Mouse (Mus musculus): ENCODE measurements around the gene Mrpl33. TPM values are rescaled to one million over a fixed set of nuclear protein-coding genes. Genes with fewer than 3 reads are reported as not detected.

Mrpl33 gene
- polyA plus RNA-seq, 1 experiment = 27.6 TPM

DNA sequence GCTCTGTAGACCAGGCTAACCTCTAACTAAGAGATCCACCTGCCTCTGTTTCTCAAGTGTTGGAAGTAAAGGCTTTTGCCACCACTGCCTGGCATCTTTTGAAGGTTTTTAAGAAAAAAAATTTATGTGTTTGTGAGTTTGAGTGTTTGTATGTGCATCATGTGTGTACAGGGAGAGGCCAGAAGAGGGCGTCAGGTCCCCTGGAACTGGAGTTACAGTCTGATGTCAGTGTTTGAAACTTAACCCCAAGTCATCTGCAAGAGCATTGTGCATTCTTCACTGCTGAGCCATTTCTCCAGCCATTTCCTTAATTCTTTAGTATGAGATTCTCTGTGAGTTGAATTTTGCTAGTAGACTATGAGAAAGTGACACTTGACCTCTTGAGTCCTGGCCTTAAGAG is 112.7 kb downstream of the Mrpl33 start:
- DNase-seq = peak; percentile 16
- no peak overlapping the region for H3K27ac ChIP-seq (ENCODE audit: control insufficient read depth, insufficient read depth, low read length)
- WGBS = 94% methylated on average over 1 of the region's 1 CpGs
- no peak overlapping the region for H3K4me3 ChIP-seq (ENCODE audit: control insufficient read depth, insufficient read depth, low read length)
- no peaks in the 10 kb centered on the region for H3K27me3 ChIP-seq (ENCODE audit: control insufficient read depth, insufficient read depth, low read length)
- TF ChIP-seq CTCF (IDR thresholded peaks at IDR 0.05; ENCODE audit: borderline replicate concordance, control insufficient read depth, extremely low read depth, insufficient read depth, low read length, poor library complexity) = no peak
- H3K4me1 ChIP-seq (replicated peaks; ENCODE audit: control insufficient read depth, insufficient read depth, low read length) = peaks cover 5% of the 10 kb centered on the region
- H3K36me3 ChIP-seq (ENCODE audit: control insufficient read depth, insufficient read depth, low read length) = no peaks in the 10 kb centered on the region

- H3K4me3 ChIP-seq (ENCODE audit: control insufficient read depth, insufficient read depth, low read length) = no peak overlapping the region
- H3K27me3 ChIP-seq (ENCODE audit: control insufficient read depth, insufficient read depth, low read length) = no peaks in the 10 kb centered on the region
- TF ChIP-seq CTCF (IDR thresholded peaks at IDR 0.05; ENCODE audit: borderline replicate concordance, control insufficient read depth, extremely low read depth, insufficient read depth, low read length, poor library complexity) = no peak
- H3K27ac ChIP-seq (ENCODE audit: control insufficient read depth, insufficient read depth, low read length) = no peak overlapping the region
- 61% methylated on average over 2 of the region's 2 CpGs for WGBS
- no peaks in the 10 kb centered on the region for H3K36me3 ChIP-seq (ENCODE audit: control insufficient read depth, insufficient read depth, low read length)
- peaks cover 5% of the 10 kb centered on the region for H3K4me1 ChIP-seq (replicated peaks; ENCODE audit: control insufficient read depth, insufficient read depth, low read length)
- DNase-seq = no peak
Measured at GRCm38 (mm10) chr5:31713280-31713711, 116.6 kb downstream of the Mrpl33 start.

DNA sequence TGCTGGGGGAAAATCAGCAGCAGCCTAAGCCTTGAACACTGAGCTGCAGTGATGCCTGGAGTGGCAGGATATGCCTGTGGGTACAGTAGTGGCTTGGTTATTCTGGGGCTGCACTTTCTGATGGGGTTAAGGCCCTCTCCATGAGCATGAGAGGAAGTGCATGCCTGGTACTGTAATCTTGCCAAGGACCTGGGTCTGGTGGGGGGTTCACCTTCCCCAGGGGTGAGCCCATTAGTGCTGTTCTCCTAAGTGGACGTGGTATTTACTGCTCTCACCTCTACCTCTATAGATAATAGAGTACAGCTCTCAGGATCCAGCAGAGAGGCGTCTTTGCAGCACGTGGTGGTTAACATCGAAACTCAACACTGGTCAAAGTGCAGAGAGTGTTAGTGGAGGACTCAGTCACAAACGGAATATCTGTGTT is 117.1 kb downstream of the Mrpl33 start:
- TF ChIP-seq CTCF (IDR thresholded peaks at IDR 0.05; ENCODE audit: borderline replicate concordance, control insufficient read depth, extremely low read depth, insufficient read depth, low read length, poor library complexity) (no peak), POLR2A (IDR thresholded peaks at IDR 0.05; ENCODE audit: control insufficient read depth, extremely low read depth, insufficient read depth, low read length, poor library complexity) (no peak)
- Histone ChIP-seq H3K36me3 (ENCODE audit: control insufficient read depth, insufficient read depth, low read length) (no peaks in the 10 kb centered on the region), H3K4me1 (replicated peaks; ENCODE audit: control insufficient read depth, insufficient read depth, low read length) (peaks cover 5% of the 10 kb centered on the region), H3K4me3 (ENCODE audit: control insufficient read depth, insufficient read depth, low read length) (no peak overlapping the region), H3K27me3 (ENCODE audit: control insufficient read depth, insufficient read depth, low read length) (no peaks in the 10 kb centered on the region), H3K27ac (ENCODE audit: control insufficient read depth, insufficient read depth, low read length) (no peak overlapping the region)
- DNase-seq = no peak
- 61% methylated on average over 5 of the region's 5 CpGs for WGBS

Other genes starting within 250 kb of the Mrpl33 start
- 25.3 and 27.1 TPM in 2 replicates for gene Zfp512, start 144.5 kb upstream of the Mrpl33 start, polyA plus RNA-seq (2012; rRNA removed)
- 0.04 and 0.05 TPM in 2 replicates for gene 4930548H24Rik, start 111.2 kb upstream of the Mrpl33 start, polyA plus RNA-seq (2012; rRNA removed)
- gene Gpn1, start 102.2 kb upstream of the Mrpl33 start, polyA plus RNA-seq (2012; rRNA removed) = 15.4 and 19.3 TPM in 2 replicates
- gene Slc4a1ap, start 69.9 kb upstream of the Mrpl33 start, polyA plus RNA-seq (2012; rRNA removed) = 23.3 and 25.1 TPM in 2 replicates
- 13.3 and 16.7 TPM in 2 replicates for gene Supt7l, start 69.1 kb upstream of the Mrpl33 start, polyA plus RNA-seq (2012; rRNA removed)
- 8.1 TPM in 2 replicates for gene Rbks, start 100.7 kb downstream of the Mrpl33 start, polyA plus RNA-seq (2012; rRNA removed)
- gene Babam2, start 100.7 kb downstream of the Mrpl33 start, polyA plus RNA-seq (2012; rRNA removed) = 16.1 and 18.3 TPM in 2 replicates